Mouse (Mus musculus) brain, embryonic 14.5 days (tissue): Measurements from ENCODE around the gene Cmtm4.

Source experiments
- CTCF ChIP-seq: fragments of 200-500 bp; IDR thresholded peaks from 2 replicates; pipeline ENCODE4 v1.5.1; 2012; ENCODE audit warnings: inconsistent platforms, mild to moderate bottlenecking, moderate library complexity, borderline replicate concordance; ENCODE audit not compliant: insufficient read depth, insufficient read length; ENCODE audit errors: extremely low read depth
- POLR2A ChIP-seq: fragments of 200-500 bp; IDR thresholded peaks from 2 replicates; pipeline ENCODE4 v1.6.1; 2012; ENCODE audit warnings: mild to moderate bottlenecking, inconsistent platforms, borderline replicate concordance; ENCODE audit not compliant: poor library complexity, insufficient read depth, insufficient read length, severe bottlenecking; ENCODE audit errors: extremely low read depth

DNA sequence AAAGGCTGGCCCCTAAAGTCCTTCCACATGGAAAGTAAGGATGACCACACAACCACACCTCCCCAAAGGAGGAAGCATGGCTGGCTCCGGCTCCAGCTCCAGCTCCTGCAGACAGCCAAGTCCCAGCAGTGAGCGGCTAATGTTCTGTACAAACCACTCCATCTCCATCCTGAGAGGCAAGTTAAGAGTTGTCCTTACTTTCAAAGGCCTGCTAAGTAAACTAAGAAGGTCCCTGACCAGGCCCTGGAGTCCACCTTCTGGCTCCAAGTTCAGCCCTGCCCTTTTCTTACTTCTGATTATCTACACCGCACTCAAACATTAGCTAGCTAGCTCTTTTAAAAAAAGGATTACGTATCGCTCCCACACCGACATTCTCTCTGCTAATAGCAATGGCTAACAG, 1.8 kb downstream of the Cmtm4 start:
- no peak for TF ChIP-seq CTCF
- TF ChIP-seq POLR2A = no peak
